Mouse (Mus musculus) brown adipose tissue, adult 24 weeks (tissue): ENCODE results near the gene Msh3. TPM values are rescaled to one million over a fixed set of nuclear protein-coding genes. Genes with fewer than 3 reads are reported as not detected.
"Not testable (repeated sequence)": the region's sequence is repeated elsewhere in the genome, so short reads cannot be mapped to it uniquely, and the experiment has no call there.

Source experiments
- H3K27ac ChIP-seq: fragments of 200-500 bp; replicated peaks from 2 replicates; pipeline ENCODE4 v1.5.1; 2012; ENCODE audit warnings: low read depth, mild to moderate bottlenecking, low read length
- H3K4me1 ChIP-seq: fragments of 200-500 bp; 2 replicates; pipeline ENCODE4 v1.6.1; 2012; ENCODE audit warnings: low read length, mixed read lengths; ENCODE audit not compliant: control insufficient read depth, insufficient read depth, insufficient read length
- H3K4me3 ChIP-seq: fragments of 200-500 bp; 2 replicates; pipeline ENCODE4 v1.5.1; 2012; ENCODE audit warnings: low read depth, mild to moderate bottlenecking, low read length, moderate library complexity; ENCODE audit not compliant: insufficient read depth
- polyA plus RNA-seq: library from polyadenylated mRNA; stranded (reverse); fragments of >200 nt; gene quantifications from 2 replicates; pipeline ENCODE4 v1.2.4, GENCODE M21; 2012; ENCODE audit not compliant: missing spikeins, insufficient read depth, insufficient read length

The Msh3 gene
- polyA plus RNA-seq: 8.5 and 21.8 TPM in 2 replicates

DNA sequence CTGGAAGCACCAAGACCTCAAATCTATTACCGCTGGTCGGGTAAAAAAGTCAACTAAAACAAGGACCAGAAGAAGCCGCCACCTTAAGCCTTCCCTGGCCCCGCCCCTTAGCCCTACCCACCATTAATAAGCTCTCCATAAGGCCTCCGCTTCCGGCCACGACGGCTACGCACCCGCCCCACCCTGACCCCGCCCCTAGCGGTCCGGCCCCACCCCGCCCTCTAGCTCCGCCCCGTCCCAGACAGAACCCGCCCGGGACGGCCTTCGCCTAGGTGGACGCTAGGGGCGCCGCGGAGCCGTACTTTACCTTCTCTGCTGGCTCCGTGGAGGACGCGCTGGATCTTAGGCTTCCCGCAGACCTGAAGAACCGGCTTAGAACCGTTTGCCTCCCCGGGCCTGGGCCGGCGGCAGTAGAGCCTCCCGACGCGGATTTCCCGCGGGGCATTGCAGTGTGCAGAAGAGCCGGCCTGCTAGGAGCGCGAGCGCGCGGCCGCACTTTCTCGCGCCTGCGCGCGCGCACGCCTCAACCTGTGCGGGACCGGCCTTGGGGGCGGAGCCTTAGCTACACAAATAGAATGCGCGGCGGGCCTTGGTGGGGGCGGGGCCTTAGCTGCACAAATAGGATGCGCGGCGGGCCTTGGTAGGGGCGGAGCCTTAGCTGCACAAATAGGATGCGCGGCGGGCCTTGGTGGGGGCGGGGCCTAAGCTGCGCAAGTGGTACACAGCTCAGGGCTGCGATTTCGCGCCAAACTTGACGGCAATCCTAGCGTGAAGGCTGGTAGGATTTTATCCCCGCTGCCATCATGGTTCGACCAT lies at the start of gene Msh3, which contains the start of gene Dhfr:
Gene Msh3 (minus strand): TSS at position 548 of the 816 bp plus-strand sequence.
Gene Dhfr (plus strand): TSS at position 271 of the 816 bp plus-strand sequence.
- H3K4me3 ChIP-seq: peak within 1 kb of the TSS; percentile 92
- peaks cover 5% of the 10 kb centered on the region for H3K4me1 ChIP-seq
- peak within 1 kb of the TSS; percentile 53; the same call in 1 of the 2 replicates for H3K27ac ChIP-seq

- Histone ChIP-seq H3K27ac (no peak overlapping the region), H3K4me1 (no peaks in the 10 kb centered on the region), H3K4me3 (no peak overlapping the region)
Observed at GRCm38 (mm10) chr13:92403496-92403895, 48.7 kb upstream of the Msh3 start.

DNA sequence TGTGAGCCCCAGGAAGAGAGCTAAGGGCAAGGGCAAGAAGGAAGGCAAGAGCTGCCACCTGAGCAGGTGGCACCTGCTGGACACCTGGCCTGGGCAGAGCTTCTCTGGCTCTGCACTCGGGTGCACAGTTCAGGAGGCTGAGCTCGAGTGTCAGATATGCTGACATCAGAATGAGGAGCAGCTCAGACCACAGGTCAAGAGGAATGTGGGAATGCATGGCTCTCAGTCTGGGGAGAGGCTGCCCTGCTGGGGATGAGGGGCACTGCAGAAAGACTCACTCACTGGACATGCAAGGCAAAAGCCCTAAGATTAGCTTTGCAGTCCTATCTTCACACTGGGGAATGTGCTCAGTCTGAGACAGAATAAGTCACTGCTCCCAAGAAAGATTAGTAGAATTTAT lies 47.3 kb upstream of the Msh3 start:
- no peak overlapping the region for H3K4me3 ChIP-seq
- H3K27ac ChIP-seq: no peak overlapping the region
- no peaks in the 10 kb centered on the region for H3K4me1 ChIP-seq

DNA sequence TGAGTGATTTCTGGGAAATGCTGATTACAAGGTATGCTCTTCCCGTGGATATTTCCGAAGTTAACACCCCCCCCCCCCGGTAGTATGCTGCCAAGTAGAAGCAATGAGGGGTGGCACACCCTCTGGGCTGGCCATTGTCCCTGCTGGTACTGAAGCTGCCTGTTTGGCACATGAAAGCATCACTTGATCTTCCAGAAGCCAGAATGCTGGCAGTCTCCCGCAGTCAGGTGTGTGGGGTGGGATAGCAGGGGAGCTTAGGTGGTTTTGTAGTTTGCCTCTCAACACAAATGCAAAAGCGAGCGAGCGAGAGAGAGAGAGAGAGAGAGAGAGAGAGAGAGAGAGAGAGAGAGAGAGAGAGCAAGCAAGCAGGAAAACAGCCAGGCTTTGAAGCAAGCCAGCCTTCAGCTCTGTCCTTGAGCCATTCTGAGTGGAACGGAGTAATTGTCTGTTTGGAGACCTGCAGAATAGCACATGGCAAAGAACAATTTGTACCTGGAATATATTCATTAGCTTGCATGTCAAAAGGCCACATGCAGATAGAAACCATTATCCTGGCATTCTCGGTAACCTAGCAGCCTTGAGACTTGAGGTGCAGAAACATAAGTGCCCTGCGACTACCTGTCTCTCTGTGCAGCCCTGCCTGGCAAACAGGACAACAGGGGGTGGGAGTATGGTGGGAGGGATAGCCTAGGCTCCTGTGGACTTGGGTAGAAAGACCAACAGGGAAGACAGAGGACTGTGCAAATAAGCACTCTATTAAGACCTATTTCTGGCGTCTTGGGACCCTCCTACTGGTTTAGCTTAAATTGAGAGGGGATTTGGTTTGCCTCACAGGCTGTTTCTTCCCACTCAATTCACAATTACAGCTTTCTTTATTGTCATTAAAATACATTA lies 43.9 kb upstream of the Msh3 start:
- no peak overlapping the region for H3K27ac ChIP-seq
- H3K4me1 ChIP-seq: no peaks in the 10 kb centered on the region
- H3K4me3 ChIP-seq: no peak overlapping the region

- H3K27ac ChIP-seq: no peak overlapping the region
- no peak overlapping the region for H3K4me3 ChIP-seq
- H3K4me1 ChIP-seq: no peaks in the 10 kb centered on the region
Observed at GRCm38 (mm10) chr13:92393047-92393661, 38.4 kb upstream of the Msh3 start.

DNA sequence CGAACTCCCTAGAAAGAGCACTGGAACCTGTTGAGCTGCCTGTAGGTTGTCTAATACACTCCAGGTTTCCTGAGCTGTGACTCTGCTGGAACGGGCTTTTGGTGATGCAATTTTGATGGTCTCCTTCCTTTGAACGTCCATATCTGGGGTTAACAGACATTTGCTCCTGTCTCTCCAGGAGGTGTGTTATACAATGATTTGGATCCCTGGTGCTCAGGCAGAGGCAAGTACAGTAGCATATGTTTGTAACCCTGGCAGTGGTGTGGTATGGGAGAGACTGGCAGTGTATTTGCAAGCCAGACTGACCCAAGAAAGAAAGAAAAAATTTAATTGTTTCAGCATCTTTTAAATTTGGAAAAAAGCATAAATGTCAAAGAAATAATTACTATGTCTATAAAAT lies 32.6 kb upstream of the Msh3 start:
- no peak overlapping the region for H3K4me3 ChIP-seq
- no peaks in the 10 kb centered on the region for H3K4me1 ChIP-seq
- no peak overlapping the region for H3K27ac ChIP-seq

GRCm38 (mm10) chr13:92371466-92371865 lies 16.7 kb upstream of the Msh3 start:
- not testable (repeated sequence) for H3K4me1 ChIP-seq, H3K4me3 ChIP-seq, H3K27ac ChIP-seq

GRCm38 (mm10) chr13:92370811-92371210 lies 16.0 kb upstream of the Msh3 start:
- no peak overlapping the region for H3K27ac ChIP-seq
- no peak overlapping the region for H3K4me3 ChIP-seq
- no peaks in the 10 kb centered on the region for H3K4me1 ChIP-seq

DNA sequence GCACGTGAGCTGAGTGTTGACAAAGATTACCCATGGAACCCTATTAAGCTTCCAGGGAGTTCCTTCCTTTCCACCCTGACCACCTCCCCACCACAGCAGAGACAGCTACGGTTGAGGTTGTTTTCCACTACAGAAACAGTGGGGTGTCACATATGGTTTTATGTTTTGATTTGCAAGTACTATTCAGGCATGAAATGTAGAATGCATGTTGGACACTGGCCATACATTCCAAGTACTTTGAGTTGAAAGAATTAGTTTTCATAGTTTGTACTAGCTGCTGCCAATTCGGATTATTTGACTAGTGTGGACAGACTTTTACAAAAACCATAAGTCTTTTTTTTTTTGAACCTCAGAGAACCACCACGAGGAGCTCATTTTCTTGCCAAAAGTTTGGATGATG lies 10.5 kb upstream of the Msh3 start:
- Histone ChIP-seq H3K27ac (no peak overlapping the region), H3K4me1 (no peaks in the 10 kb centered on the region), H3K4me3 (no peak overlapping the region)

- Histone ChIP-seq H3K27ac (no peak overlapping the region), H3K4me1 (no peaks in the 10 kb centered on the region), H3K4me3 (no peak overlapping the region)
Observed at GRCm38 (mm10) chr13:92361609-92362008, 6.8 kb upstream of the Msh3 start.

DNA sequence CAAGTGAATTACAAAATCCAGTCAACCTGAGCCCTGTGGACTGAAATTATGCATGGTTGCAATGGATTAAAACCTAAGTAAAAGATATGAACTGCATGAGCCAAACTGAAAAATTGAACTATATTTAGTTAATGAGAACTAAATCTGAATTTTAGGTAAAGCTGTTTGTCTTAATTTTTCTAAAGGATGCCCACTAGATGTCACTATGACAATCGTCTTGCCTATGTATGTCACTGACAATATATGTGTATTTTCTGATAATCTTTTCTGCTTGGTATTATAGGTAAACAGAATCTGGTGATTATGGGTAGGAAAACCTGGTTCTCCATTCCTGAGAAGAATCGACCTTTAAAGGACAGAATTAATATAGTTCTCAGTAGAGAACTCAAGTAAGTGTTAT lies 2.8 kb upstream of the Msh3 start:
- Histone ChIP-seq H3K27ac (no peak overlapping the region), H3K4me1 (peaks cover 5% of the 10 kb centered on the region), H3K4me3 (no peak overlapping the region)

GRCm38 (mm10) chr13:92356376-92356775 lies 1.6 kb upstream of the Msh3 start:
- Histone ChIP-seq H3K27ac (no peak overlapping the region), H3K4me1 (peaks cover 5% of the 10 kb centered on the region), H3K4me3 (no peak overlapping the region)

- Histone ChIP-seq H3K4me3 (peak overlapping the region; percentile 92), H3K27ac (no peak overlapping the region), H3K4me1 (peaks cover 5% of the 10 kb centered on the region)
Observed at GRCm38 (mm10) chr13:92355272-92355643, 455 bp upstream of the Msh3 start.

- H3K4me3 ChIP-seq: peak overlapping the region; percentile 71
- peak overlapping the region; percentile 53; the same call in 1 of the 2 replicates for H3K27ac ChIP-seq
- H3K4me1 ChIP-seq: peaks cover 5% of the 10 kb centered on the region
Observed at GRCm38 (mm10) chr13:92353956-92354355, 847 bp downstream of the Msh3 start.

GRCm38 (mm10) chr13:92351100-92351499 lies 3.7 kb downstream of the Msh3 start:
- Histone ChIP-seq H3K4me3 (no peak overlapping the region), H3K27ac (no peak overlapping the region), H3K4me1 (peaks cover 5% of the 10 kb centered on the region)
